Mouse (Mus musculus) liver, embryonic 15.5 days (tissue): Measurements from ENCODE around the gene Ccdc106. TPM values are rescaled to one million over a fixed set of nuclear protein-coding genes. Genes with fewer than 3 reads are reported as not detected.
"Not testable (repeated sequence)": the region's sequence is repeated elsewhere in the genome, so short reads cannot be mapped to it uniquely, and the experiment has no call there.

Source experiments
- ATAC-seq: fragments of 200-750 bp; cut with Nextera tagmentation; 2 replicates; pipeline ENCODE4 v1.8.0; 2017; ENCODE audit warnings: moderate number of reproducible peaks, mild to moderate bottlenecking, moderate library complexity; ENCODE audit not compliant: insufficient read depth
- H3K27ac ChIP-seq: fragments of 300-500 bp; sonication (generic); replicated peaks from 2 replicates; pipeline ENCODE4 v1.5.1; 2015; ENCODE audit warnings: mild to moderate bottlenecking, inconsistent platforms
- H3K27me3 ChIP-seq: fragments of 300-500 bp; sonication (generic); 2 replicates; pipeline ENCODE4 v1.6.1; 2015; ENCODE audit warnings: mild to moderate bottlenecking, inconsistent platforms
- H3K36me3 ChIP-seq: fragments of 300-500 bp; sonication (generic); replicated peaks from 2 replicates; pipeline ENCODE4 v1.6.1; 2015; ENCODE audit warnings: moderate library complexity, mild to moderate bottlenecking, inconsistent platforms
- H3K4me1 ChIP-seq: fragments of 300-500 bp; sonication (generic); replicated peaks from 2 replicates; pipeline ENCODE4 v1.6.1; 2015; ENCODE audit warnings: inconsistent platforms
- H3K4me2 ChIP-seq: fragments of 300-500 bp; sonication (generic); 2 replicates; pipeline ENCODE4 v1.6.1; 2015; ENCODE audit warnings: moderate library complexity, mild to moderate bottlenecking, inconsistent platforms
- H3K4me3 ChIP-seq: fragments of 300-500 bp; sonication (generic); replicated peaks from 2 replicates; pipeline ENCODE4 v1.5.1; 2015; ENCODE audit warnings: mild to moderate bottlenecking, inconsistent platforms
- H3K9ac ChIP-seq: fragments of 300-500 bp; sonication (generic); 2 replicates; pipeline ENCODE4 v1.6.1; 2015; ENCODE audit warnings: moderate library complexity, mild to moderate bottlenecking, inconsistent platforms
- H3K9me3 ChIP-seq: fragments of 300-500 bp; sonication (generic); replicated peaks from 2 replicates; pipeline ENCODE4 v1.6.1; 2016; ENCODE audit warnings: inconsistent platforms
- WGBS: fragments of 180-500 bp; shearing (Covaris S2); methylation state at CpG from one replicate; pipeline ENCODE4 v1.1.7; 2015; ENCODE audit warnings: mixed read lengths; ENCODE audit not compliant: insufficient replicate concordance; 5-methylcytosine and 5-hydroxymethylcytosine counted together
- polyA plus RNA-seq: library from polyadenylated mRNA; unstranded; fragments of >200 nt; fragmentation: Nextera tagmentation; extraction: Ambion mirVana; gene quantifications from 2 replicates; pipeline ENCODE4 v1.2.1, GENCODE M21; 2015

Gene Ccdc106
- polyA plus RNA-seq, 1 experiment from 2014 or later, result 0.40 TPM

GRCm38 (mm10) chr7:4996003-4996895 is 24.1 kb upstream of the Ccdc106 start, which contains the start of gene Zfp579:
Gene Zfp579 (minus strand): TSS chr7:4996158.
- Histone ChIP-seq H3K9me3 (no peaks in the 10 kb centered on the region), H3K4me2 (peak within 1 kb of the TSS; percentile 60), H3K4me1 (no peaks in the 10 kb centered on the region), H3K9ac (peak within 1 kb of the TSS; percentile 36; the same call in 1 of the 2 replicates), H3K27me3 (peaks cover 39% of the 10 kb centered on the region), H3K27ac (no peak within 1 kb of the TSS), H3K4me3 (peak within 1 kb of the TSS; percentile 56), H3K36me3 (no peaks in the 10 kb centered on the region; the same call in 1 of the 2 replicates)
- 6% methylated on average over 16 of the region's 26 CpGs for WGBS
- ATAC-seq, result peak; percentile 73

- H3K4me1 ChIP-seq, result no peaks in the 10 kb centered on the region
- no peak for ATAC-seq
- peaks cover 39% of the 10 kb centered on the region for H3K27me3 ChIP-seq
- H3K27ac ChIP-seq, result no peak overlapping the region
- H3K9ac ChIP-seq, result no peak overlapping the region
- no peak overlapping the region for H3K4me2 ChIP-seq
- no peaks in the 10 kb centered on the region for H3K9me3 ChIP-seq
- WGBS, result 64% methylated on average over 8 of the region's 8 CpGs
- no peaks in the 10 kb centered on the region; the same call in 1 of the 2 replicates for H3K36me3 ChIP-seq
- no peak overlapping the region for H3K4me3 ChIP-seq
Measured at GRCm38 (mm10) chr7:4996934-4997333, 23.4 kb upstream of the Ccdc106 start.

GRCm38 (mm10) chr7:4999876-5000275 is 20.5 kb upstream of the Ccdc106 start:
- WGBS, result 41% methylated on average over 2 of the region's 2 CpGs
- Histone ChIP-seq H3K9me3 (no peaks in the 10 kb centered on the region), H3K27me3 (peaks cover 17% of the 10 kb centered on the region), H3K36me3 (no peaks in the 10 kb centered on the region), H3K4me2 (no peak overlapping the region), H3K4me3 (no peak overlapping the region), H3K27ac (no peak overlapping the region), H3K4me1 (no peaks in the 10 kb centered on the region), H3K9ac (no peak overlapping the region)
- no peak for ATAC-seq

GRCm38 (mm10) chr7:5002876-5003275 is 17.5 kb upstream of the Ccdc106 start:
- not testable (repeated sequence) for H3K4me2 ChIP-seq, H3K27ac ChIP-seq, H3K27me3 ChIP-seq, H3K4me3 ChIP-seq, H3K4me1 ChIP-seq, H3K9ac ChIP-seq, ATAC-seq, H3K9me3 ChIP-seq
- WGBS, result 63% methylated on average over 8 of the region's 8 CpGs
- H3K36me3 ChIP-seq, result peaks cover 12% of the 10 kb centered on the region

GRCm38 (mm10) chr7:5008229-5008628 is 12.1 kb upstream of the Ccdc106 start:
- H3K4me2 ChIP-seq, result no peak overlapping the region
- no peak for ATAC-seq
- no peak overlapping the region for H3K27ac ChIP-seq
- no peaks in the 10 kb centered on the region for H3K27me3 ChIP-seq
- 92% methylated on average over 26 of the region's 26 CpGs for WGBS
- H3K9ac ChIP-seq, result no peak overlapping the region
- H3K9me3 ChIP-seq, result no peaks in the 10 kb centered on the region
- H3K4me3 ChIP-seq, result no peak overlapping the region
- H3K4me1 ChIP-seq, result peaks cover 3% of the 10 kb centered on the region
- H3K36me3 ChIP-seq, result peaks cover 64% of the 10 kb centered on the region

- Histone ChIP-seq H3K4me3 (peak overlapping the region; percentile 77), H3K4me2 (peak overlapping the region; percentile 93), H3K27me3 (no peaks in the 10 kb centered on the region), H3K4me1 (peaks cover 22% of the 10 kb centered on the region), H3K9me3 (no peaks in the 10 kb centered on the region), H3K9ac (no peak overlapping the region), H3K27ac (no peak overlapping the region; the same call in 1 of the 2 replicates), H3K36me3 (peaks cover 65% of the 10 kb centered on the region)
- no peak for ATAC-seq
- 79% methylated on average over 27 of the region's 27 CpGs for WGBS
Measured at GRCm38 (mm10) chr7:5012681-5013513, 7.5 kb upstream of the Ccdc106 start.

- peak within 1 kb of the TSS; percentile 93 for H3K4me2 ChIP-seq
- H3K27ac ChIP-seq, result peak within 1 kb of the TSS; percentile 98
- H3K4me3 ChIP-seq, result peak within 1 kb of the TSS; percentile 77
- whole genome bisulfite sequencing, result under 1% methylated on average over 42 of the region's 42 CpGs
- no peaks in the 10 kb centered on the region for H3K9me3 ChIP-seq
- H3K9ac ChIP-seq, result peak within 1 kb of the TSS; percentile 81
- ATAC-seq, result peak; percentile 81
- H3K27me3 ChIP-seq, result no peaks in the 10 kb centered on the region
- peaks cover 34% of the 10 kb centered on the region for H3K4me1 ChIP-seq
- peaks cover 55% of the 10 kb centered on the region for H3K36me3 ChIP-seq
Measured at GRCm38 (mm10) chr7:5014251-5015117, 5.9 kb upstream of the Ccdc106 start, which contains the start of the genes Zfp524 and Fiz1. Gene Zfp524 (plus strand): TSS chr7:5014415. Gene Fiz1 (minus strand): TSS chr7:5014697.

GRCm38 (mm10) chr7:5015118-5016001 is 5.0 kb upstream of the Ccdc106 start, which contains the start of gene Gm44973:
Gene Gm44973 (plus strand): TSS chr7:5015496.
- Histone ChIP-seq H3K36me3 (peaks cover 46% of the 10 kb centered on the region), H3K9ac (peak within 1 kb of the TSS; percentile 81), H3K4me1 (peaks cover 36% of the 10 kb centered on the region), H3K9me3 (no peaks in the 10 kb centered on the region), H3K4me3 (peak within 1 kb of the TSS; percentile 77), H3K27me3 (no peaks in the 10 kb centered on the region), H3K4me2 (peak within 1 kb of the TSS; percentile 93), H3K27ac (peak within 1 kb of the TSS; percentile 98)
- peak; percentile 74 for ATAC-seq
- WGBS, result under 1% methylated on average over 75 of the region's 76 CpGs

GRCm38 (mm10) chr7:5016057-5016456 is 4.3 kb upstream of the Ccdc106 start:
- Histone ChIP-seq H3K4me1 (peaks cover 42% of the 10 kb centered on the region), H3K4me2 (peak overlapping the region; percentile 93), H3K9ac (peak overlapping the region; percentile 81), H3K36me3 (peaks cover 39% of the 10 kb centered on the region), H3K27me3 (no peaks in the 10 kb centered on the region), H3K27ac (peak overlapping the region; percentile 98), H3K4me3 (peak overlapping the region; percentile 77), H3K9me3 (no peaks in the 10 kb centered on the region)
- ATAC-seq, result no peak
- 41% methylated on average over 3 of the region's 3 CpGs for WGBS
